Mouse (Mus musculus): ENCODE data around the gene Btbd35f23.
"Not testable (repeated sequence)": the region's sequence is repeated elsewhere in the genome, so short reads cannot be mapped to it uniquely, and the experiment has no call there.

Gene Btbd35f23

DNA sequence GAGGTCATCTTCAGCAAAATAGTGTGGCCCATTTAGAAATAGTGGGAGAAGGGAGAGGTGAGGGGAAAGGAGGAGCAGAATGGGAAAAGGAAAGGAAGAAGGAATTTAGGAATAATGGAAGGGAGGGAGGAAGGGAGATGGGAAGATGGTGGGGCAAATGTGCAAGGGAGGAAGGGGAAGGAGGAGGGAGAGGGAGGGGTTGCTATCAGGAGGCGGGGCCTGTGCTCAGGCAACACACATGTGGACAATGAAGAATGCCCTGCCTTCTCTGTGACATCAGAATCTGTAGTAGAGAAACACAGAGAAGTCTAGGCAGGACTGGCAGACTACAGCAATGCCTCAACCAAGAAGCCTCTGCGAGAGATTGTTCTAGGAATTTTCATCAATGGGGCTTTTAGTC, at the start of gene Btbd35f23:
TSS of gene Btbd35f23 (plus strand) at position 301 of the 400 bp plus-strand sequence.
- DNase-seq: not testable (repeated sequence)

Measured in heart, adult 11 months (tissue).